Mouse (Mus musculus): ENCODE results near the gene Gm5134. TPM values are rescaled to one million over a fixed set of nuclear protein-coding genes. Genes with fewer than 3 reads are reported as not detected.
"Not testable (repeated sequence)": the region's sequence is repeated elsewhere in the genome, so short reads cannot be mapped to it uniquely, and the experiment has no call there.

Gene Gm5134
- total RNA-seq, 2 experiments from 2014 or later: not detected

DNA sequence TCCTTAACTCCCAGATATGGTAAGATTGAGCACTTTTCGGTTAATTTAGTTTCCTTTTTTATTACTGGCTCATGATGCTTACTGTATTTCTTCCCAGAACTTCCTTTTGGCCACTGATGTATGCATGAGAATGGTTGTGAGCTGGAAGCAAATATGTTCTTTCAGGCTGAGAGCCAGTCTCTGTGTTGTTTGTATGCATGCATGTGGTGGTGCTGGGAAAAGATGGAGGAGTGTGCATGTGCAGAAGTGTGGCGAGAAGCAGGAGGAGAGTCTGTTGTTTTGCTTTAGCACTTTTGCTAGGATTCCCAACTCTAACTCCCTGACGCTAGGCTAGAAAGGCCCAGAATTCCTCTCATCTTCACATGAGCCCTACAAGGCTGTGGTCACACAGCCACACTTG, 25.1 kb downstream of the Gm5134 start:
- intact Hi-C loops (cut with DNase I): loop anchor here (5.0 kb wide), 1 partner anchor 223 kb away; no protein-coding TSS in a partner anchor
- DNase-seq: no peak

DNA sequence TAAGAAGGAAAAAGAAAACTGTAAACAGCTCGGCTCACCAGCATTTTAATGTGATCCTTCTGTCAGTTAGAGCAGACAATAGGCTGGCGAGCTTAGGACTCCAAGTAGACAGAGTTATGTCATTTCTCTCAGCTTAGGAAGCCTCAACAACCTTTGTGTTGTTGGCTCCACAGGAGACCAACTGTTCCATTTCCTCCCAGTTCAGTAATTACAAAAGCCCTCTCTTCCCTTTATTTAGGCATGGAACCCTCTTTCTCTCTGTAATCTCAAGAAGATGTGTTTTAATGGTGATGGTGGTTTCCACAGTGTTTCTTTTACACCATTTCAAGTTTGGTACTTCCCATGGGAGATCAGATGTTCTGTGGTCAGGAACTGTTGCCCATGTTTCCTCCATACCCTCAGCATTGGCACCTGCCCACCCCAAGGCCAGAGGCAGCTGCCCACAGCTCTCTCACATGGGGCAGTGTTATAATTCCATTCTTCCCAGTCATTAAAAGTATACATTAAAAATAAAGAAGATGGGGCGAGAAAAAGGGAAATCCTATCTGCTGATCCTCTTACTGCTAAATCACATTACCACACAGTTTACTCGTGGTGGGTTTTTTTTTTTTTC, 36.2 kb downstream of the Gm5134 start:
- intact Hi-C loops (cut with DNase I): no loop called here
- no peak for DNase-seq

DNA sequence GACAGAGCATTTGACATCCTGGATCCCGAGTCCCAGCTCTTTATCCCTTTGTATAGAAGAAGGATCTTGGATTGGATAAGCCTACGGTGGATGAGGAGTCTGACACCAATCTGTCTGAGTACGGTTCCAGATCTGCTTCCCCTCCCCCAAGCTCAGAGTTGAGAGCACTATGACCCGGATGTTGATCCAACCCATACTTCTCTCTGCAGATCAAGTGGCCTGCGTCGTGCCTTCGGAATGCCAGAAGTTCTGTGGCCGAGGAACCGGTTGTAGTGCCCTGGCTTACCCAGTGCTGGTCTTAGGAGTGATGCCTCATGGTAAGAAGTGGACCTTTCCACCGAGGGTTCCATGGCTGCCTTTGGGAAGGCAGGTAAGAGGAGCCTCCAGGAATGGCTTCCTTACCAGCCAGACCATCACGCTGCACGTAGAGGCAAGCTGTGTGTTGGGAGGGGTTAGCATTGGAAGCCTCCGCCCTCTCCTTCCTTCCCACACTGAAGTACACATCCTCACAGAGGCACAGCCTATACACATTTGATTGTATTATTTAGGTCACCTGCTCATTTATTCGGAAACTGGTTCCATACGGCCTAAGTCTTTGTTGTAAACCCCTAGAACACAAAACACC, 39.4 kb downstream of the Gm5134 start:
- DNase-seq: no peak
- intact Hi-C loops (cut with DNase I): no loop called here

DNA sequence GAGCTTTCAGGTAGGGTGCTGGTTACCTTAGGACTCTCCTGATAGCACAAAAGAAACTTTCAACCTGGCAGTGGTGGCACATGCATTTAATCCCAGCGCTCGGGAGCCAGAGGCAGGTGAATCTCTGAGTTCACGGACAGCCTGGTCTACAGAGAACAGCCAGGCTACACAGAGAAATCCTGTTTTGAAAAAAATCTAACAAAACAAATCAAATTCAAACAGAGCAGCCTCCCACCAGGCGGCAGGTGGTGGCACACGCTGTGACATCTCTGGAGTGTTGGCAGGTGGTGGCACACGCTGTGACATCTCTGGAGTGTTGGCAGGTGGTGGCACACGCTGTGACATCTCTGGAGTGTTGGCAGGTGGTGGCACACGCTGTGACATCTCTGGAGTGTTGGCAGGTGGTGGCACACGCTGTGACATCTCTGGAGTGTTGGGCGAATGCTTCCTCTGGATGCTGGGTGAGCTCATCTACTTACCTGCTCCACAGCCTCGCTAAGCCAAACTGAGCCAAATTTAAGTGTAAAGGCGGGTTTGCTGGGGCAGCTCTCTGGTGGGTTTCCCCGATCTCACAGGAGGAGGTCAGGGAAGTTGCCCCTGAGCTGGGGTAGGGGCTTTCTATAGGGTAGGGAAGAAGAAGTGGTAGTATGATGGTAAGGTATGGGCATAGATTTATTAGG, 40.4 kb downstream of the Gm5134 start:
- intact Hi-C loops (cut with DNase I): not testable (repeated sequence)

DNA sequence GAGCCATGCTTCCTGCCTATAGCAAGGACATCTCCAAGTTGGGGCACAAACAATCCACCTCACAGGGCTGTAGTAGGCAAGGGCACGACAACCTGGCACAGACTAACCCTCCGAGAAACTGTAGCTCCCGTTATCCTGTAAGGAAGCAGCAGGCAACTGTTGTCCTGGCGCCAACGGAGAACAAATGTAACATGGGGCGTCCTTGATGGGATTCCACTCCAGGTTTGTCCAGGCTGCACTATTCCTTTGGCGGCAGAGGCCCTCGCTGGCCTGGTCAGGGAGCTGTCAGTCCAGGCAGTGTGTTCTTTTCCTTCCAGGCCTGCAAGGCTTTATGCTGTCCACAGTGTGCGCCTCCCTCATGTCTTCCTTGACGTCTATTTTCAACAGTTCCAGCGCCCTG, 41.1 kb downstream of the Gm5134 start:
- intact Hi-C loops (cut with DNase I): no loop called here
- DNase-seq: no peak

More for the DNA sequence above, 40.4 kb downstream of the Gm5134 start:
- not testable (repeated sequence) for DNase-seq

DNA sequence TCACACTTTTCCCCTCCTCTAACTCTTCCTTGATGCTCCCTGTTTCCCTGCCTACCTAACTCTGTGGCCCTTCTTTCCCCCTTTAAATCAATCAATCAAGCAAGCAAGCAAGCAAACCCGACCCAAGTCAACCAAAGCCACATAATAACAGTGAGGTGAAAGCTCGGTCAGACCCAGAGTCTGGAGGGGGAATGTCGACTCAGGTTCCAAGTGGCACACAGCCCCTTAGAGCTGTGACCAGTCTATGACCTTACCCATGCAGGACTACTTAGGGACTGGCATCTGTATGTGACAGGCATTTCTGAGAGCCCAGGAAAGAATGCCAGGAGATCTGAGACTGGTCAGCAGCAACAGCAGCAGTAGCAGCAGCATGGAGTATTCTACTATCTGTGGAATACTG, 42.0 kb downstream of the Gm5134 start:
- intact Hi-C loops (cut with DNase I): no loop called here

DNA sequence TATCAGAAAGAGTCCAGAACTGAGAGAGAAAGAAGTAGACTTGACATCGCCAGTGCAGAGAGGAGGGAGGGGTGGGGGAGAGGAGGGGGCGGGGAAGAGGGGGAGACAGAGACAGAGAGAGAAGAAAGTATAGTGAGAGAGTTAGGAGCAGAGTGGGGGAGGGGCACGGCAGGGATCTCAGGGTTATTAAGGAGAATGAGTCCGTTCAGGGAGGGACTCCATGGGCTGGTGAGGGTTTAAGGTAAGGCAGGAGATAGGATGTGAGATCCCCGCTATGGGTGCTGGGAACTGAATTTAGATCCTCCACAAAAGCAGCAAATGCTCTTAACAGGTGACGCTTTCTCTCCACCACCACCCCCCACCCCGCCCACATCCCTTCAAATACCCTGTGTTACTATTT, 46.8 kb downstream of the Gm5134 start:
- DNase-seq: no peak

More for the DNA sequence above, 42.0 kb downstream of the Gm5134 start:
- DNase-seq: no peak

DNA sequence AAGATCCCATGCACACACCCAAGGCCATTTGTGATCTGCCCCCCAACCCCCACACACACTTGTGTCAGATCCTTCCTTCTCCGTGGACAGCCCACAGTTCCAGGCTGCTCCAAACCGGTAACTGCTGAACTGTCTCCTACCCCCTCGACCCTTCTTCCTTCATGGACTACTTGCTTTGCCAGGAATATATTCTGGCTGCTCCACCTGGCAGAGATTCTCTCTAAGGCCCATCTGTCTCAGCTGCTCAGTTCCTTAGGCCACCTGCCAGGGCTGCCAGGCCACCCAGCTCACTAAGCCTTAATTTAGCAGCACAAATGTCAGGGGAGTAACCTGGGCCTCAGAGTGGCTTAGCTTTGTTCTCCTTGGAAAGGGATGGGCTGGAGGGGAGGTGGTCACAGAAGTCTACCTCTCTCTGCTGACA, 47.8 kb downstream of the Gm5134 start:
- DNase-seq: no peak
- intact Hi-C loops (cut with DNase I): no loop called here

More for the DNA sequence above, 46.8 kb downstream of the Gm5134 start:
- intact Hi-C loops (cut with DNase I): no loop called here

DNA sequence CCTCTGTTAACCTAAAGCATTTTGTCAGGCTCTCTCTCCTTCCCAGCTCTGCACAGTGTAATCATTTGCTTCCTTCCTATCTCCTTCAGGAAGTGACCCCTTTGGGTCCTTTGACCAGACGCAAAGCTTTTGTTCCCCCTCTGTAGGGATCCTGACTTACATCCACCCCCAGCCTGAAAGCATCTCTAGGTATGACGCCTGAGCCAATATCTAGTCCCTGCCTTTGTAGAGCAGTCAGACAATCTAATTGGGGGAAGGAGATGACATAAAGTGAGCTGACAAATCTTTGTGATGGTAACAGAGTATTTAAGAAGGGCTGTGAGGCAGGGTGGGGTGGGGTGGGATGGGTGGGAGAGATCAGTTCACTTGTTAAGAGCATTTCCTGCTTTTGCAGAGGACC, 48.3 kb downstream of the Gm5134 start:
- intact Hi-C loops (cut with DNase I): no loop called here
- DNase-seq: no peak

DNA sequence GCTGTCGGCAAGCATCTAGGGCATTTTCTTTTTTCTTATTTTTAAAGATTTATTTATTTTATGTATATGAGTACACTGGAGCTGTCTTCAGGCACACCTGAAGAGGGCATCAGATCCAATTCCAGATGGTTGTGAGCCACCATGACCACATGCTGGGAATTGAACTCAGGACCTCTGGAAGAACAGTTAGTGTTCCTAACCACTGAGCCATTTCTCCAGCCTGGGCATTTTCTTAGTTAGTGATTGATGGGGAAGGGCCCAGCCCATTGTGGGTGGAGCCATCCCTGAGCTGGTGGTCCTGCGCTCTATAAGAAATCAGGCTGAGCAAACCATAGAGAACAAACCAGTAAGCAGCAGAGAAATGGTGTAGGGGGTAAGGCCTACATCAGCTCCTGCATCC, 48.9 kb downstream of the Gm5134 start:
- no peak for DNase-seq
- intact Hi-C loops (cut with DNase I): no loop called here

DNA sequence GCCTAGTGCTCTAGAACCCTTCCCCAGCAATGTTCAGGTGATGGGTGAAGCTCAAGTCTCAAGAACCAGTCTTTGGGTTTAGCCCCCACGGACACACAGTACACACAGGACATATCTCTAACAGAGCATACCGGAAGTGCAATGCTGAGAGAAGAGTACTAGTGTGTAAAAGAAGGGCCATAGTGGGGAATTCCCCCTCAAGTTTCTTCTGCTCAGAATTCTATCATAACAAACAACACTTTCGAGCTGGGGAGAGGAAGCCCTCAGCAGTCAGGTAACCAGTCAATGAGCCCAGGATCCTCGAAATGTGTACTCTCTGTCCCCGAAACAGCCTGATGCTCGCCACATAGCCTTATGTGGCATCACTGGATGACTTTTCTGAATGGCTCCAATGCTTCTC, 52.1 kb downstream of the Gm5134 start:
- no peak for DNase-seq
- intact Hi-C loops (cut with DNase I): no loop called here

DNA sequence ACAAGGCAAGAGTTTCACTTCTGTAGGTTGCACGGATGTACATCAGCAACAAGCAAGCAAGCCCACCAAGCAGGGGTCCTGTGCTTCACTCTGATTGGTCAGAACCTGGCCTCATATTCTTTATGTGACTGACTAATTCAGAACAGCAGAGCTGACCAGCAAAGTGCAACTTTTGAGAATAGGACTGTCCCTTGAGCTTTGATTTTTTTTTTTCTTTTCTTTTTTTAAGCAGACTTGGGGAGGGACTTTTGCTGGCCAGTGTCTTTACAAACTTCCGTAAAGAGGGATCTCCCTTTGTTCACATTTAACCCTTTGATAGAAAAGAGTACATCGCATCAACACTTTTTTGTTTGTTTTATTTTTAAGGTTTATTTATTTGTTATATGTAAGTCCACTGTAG, 55.5 kb downstream of the Gm5134 start:
- intact Hi-C loops (cut with DNase I): no loop called here
- DNase-seq: no peak

DNA sequence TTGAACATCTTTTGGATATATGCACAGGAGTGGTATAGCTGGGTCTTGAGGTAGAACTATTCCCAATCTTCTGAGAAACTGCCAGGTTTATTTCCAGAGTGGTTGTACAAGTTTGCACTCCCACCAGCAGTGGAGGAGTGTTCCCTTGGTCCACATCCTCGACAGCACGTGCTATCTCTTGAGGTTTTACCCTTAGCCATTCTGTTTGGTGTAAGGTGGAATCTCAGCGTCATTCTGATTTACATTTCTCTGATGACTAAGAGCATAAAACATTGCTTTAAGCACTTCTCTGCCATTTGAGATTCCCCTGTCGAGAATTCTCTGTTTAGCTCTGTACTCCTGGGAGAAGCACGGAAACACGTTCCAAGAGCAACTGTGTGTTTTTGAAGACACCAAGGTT, 58.6 kb downstream of the Gm5134 start:
- DNase-seq: no peak
- intact Hi-C loops (cut with DNase I): no loop called here

DNA sequence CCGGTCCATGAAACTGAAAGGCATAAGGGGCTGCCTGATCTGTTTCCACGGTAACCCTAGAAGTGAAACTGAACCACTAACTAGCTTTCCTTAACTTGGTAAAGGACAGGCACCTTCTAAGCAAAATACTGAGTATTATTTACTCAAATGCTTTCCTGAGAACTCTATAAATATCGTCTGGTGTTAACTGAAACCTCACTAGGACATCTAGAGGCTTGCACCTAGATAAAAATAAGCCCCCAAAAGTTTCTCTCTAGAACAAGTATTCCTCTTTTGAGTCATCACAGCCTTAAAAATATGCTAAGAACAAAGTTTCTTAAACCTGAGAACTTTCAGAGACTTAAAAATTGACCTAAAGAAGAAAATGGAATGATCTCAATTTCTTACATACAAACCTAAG, 62.6 kb downstream of the Gm5134 start:
- intact Hi-C loops (cut with DNase I): no loop called here
- no peak for DNase-seq

DNA sequence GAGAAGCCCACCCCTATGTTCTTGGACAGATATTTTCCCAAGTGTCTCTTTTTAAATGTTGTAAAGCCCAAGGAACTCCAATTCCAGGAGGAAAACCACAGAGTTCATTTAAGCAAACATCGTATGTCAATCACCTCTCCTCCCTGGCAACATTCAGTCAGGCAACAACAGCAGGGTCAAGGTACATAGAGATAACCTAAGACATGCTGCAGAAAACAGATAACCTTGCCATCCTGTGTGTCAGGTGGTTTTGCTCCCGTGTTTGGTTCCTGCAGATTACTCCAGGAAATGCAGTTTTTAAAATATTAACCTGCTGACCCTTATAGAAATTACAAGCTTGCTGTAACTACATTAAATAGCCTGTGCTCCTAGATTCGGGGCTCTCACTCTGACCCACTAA, 67.4 kb downstream of the Gm5134 start:
- intact Hi-C loops (cut with DNase I): no loop called here
- DNase-seq: no peak

DNA sequence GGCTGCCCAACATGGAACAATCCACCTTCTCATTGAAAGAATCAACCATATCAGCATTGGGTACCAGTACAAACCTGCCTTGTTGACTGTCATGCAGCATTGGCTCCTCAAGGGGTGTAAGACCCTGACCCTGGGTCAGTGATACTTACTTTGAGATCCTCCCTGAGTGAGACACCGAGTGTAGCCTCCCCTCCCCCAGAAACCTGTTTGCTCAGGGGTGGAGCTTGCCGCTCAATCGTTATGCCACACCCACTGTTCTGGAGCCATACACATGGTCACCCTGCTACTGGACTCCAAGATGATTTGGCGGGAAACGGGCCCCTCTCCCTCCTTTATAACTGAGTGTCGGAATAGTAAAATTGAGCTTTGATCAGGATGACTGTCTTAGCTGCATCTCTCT, 69.6 kb downstream of the Gm5134 start:
- no peak for DNase-seq
- intact Hi-C loops (cut with DNase I): no loop called here

DNA sequence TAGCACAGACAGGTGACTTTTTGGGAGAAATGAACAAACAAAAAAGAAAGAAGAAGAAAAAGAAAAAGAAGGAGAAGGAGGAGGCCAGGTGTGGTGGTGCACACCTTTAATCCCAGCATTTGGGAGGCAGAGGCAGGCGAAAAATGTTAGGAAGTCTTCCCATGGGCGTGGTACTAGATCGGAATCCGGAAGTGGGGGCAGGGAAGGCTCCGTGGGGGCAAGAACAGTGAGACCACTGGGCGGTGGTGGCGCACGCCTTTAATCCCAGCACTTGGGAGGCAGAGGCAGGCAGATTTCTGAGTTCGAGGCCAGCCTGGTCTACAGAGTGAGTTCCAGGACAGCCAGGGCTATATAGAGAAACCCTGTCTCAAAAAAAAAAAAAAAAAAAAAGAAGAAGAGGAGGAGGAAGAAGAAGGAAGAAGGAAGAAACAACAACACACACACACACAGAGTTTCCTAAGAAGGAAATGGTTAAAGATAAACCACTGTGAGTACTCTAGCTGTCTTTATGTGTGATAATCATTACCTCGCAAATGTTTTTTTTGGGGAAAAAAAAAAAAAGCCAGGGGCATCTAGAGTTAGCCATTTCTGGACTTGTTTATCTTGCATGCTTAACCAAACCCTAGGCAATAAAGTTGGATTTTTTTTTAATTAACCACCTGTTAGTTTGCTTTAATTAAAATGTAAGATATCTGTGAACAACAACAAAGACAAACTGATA, 71.3 kb downstream of the Gm5134 start:
- DNase-seq: no peak
- intact Hi-C loops (cut with DNase I): no loop called here

DNA sequence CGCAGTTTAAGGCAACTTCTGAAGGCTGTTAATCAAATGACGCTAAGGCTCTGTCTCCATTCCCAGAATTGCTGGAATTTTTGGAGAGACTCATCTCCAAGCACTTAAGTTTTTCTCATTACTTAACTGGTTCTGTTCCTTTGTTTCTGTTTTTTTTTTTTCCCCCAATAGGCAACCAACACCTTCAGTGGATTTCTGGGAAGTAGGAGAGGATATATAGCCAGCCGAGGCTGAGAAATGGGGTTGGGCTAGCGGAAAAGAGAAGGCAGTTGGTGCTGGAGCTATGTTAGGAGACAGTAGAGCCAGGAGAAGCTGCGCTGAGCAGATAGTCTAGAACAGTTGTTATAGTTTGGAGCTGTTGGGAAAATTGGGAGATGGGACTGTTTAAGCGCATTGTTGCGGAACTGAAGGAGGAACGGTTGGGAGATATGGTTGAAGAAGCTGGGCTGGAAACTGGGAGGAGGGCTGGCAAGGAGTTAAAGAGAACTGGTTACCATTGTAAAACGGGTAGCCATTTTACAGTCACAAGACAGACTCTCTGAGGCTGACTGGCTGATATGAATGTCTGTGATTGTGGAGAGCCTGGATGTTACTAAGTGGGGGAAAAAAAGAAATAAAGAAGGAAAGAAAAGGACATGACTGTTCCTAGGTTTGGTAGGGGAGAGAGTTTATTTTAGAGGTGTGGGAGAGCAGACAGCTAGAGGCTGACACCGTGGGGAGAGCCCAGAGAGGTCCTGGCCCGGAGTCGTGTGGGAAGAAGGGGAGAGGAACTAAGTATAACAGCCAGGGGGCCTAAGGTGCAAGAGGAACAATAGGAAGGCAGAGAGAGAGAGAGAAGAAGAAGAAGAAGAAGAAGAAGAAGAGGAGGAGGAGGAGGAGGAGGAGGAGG, 73.1 kb downstream of the Gm5134 start:
- intact Hi-C loops (cut with DNase I): no loop called here
- no peak for DNase-seq

DNA sequence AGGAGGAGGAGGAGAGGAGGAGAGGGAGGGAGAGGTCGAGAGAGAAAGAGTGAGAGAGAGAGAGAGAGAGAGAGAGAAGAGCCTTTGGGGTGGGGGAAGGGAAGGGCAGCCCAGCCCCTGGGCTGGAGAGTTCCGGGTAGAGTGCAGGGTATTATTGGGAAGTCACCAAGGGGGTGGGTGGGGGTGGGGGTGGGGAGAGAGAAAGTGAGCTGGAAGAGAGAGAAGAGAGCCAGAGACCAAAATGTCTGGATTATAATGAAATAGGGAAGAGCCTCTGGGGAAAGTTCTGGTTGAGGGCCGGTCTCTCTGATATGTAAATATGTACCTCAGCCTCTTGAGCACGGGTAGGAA, 73.7 kb downstream of the Gm5134 start:
- intact Hi-C loops (cut with DNase I): no loop called here
- no peak for DNase-seq

DNA sequence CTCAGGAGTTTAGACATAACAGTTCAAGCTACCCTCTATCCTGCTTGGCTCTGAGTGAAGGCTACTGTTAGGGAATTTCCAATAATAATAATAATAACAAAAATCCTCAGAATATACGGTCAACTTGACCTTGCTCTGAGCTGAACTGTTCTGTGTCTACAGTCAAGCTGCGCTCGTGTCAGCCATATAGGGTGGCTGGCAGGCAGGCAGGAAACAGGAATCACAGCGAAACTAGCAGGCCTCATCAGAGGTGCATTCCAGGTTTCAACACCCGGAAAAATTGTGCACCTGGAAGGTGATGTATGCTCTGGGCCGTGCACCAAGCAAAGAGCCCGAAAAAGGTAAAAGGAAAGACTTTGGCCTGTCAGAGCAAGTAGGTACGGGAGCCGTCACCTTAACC, 74.1 kb downstream of the Gm5134 start:
- intact Hi-C loops (cut with DNase I): no loop called here

DNA sequence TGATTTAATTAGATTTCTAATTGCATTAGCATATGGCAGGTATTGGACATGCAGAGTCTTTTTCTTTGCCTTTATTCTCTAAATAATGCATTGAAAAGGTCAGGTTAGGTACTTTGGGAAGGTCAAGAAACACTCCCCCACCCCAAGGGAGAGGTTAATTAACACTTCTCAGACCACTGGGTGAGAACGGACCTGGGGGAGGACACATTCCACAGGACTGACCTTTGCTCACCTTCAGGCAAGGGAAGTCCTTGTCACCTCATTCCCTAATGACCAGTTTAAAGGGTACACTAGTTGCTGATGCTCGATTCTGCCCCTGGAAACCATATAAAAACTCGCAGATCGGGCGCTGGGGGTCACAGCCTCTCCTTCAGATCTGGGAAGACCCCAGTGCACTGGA, 75.0 kb downstream of the Gm5134 start:
- DNase-seq: no peak
- intact Hi-C loops (cut with DNase I): no loop called here

More for the DNA sequence above, 74.1 kb downstream of the Gm5134 start:
- DNase-seq: no peak
